Mouse (Mus musculus) kidney, postnatal 4 days (tissue): ENCODE results near the gene Cmtm3.

Experiments
- DNase-seq, 2 experiments: peaks; one replicate each; pipeline ENCODE4 v3.0.0; 2021; ENCODE audit warnings: mixed read lengths in 2 of 2

Gene Cmtm3

GRCm38 (mm10) chr8:104383977-104384376, 44.8 kb downstream of the Cmtm3 start:
- peak; percentile 48 to 70 for DNase-seq

- DNase-seq = no peak
Observed at GRCm38 (mm10) chr8:104386693-104387092, 47.5 kb downstream of the Cmtm3 start.

GRCm38 (mm10) chr8:104387501-104387900, 48.3 kb downstream of the Cmtm3 start:
- no peak for DNase-seq

- peak; percentile 59 to 78 for DNase-seq
Observed at GRCm38 (mm10) chr8:104387980-104388379, 48.8 kb downstream of the Cmtm3 start.

- DNase-seq = no peak
Observed at GRCm38 (mm10) chr8:104390245-104390644, 51.0 kb downstream of the Cmtm3 start.

GRCm38 (mm10) chr8:104393139-104393538, 53.9 kb downstream of the Cmtm3 start:
- DNase-seq = no peak

- no peak for DNase-seq
Observed at GRCm38 (mm10) chr8:104393767-104394166, 54.6 kb downstream of the Cmtm3 start.

- DNase-seq = peak; percentile 55 to 76
Observed at GRCm38 (mm10) chr8:104394801-104395702, 55.8 kb downstream of the Cmtm3 start.

- peak; percentile 84 to 89 for DNase-seq
Observed at GRCm38 (mm10) chr8:104395703-104396357, 56.6 kb downstream of the Cmtm3 start, which contains the start of gene Cmtm4. TSS of gene Cmtm4 (minus strand) at chr8:104395807.
